Mouse (Mus musculus) liver, embryonic 11.5 days (tissue): ENCODE measurements at regions not wholly inside any gene's neighbourhood (a gene's known extent, or its start where the extent isn't known, plus 50 kb on each side); places are given as distances from the start of the nearest gene placed in this dataset.
A peak's percentile ranks its signal among the peaks of the same experiment; 100 is the strongest.

Experiments
- ATAC-seq: fragments of 200-750 bp; cut with Nextera tagmentation; replicated peaks from 2 replicates; pipeline ENCODE4 v1.8.0; 2017; ENCODE audit warnings: moderate number of reproducible peaks, mild to moderate bottlenecking, moderate TSS enrichment, moderate library complexity; ENCODE audit not compliant: low FRiP score
- DNase-seq: peaks from one replicate; pipeline ENCODE4 v3.0.0-alpha.2; 2017; ENCODE audit warnings: low spot score
- H3K27ac ChIP-seq: fragments of 300-500 bp; sonication (generic); 2 replicates; pipeline ENCODE4 v1.5.1; 2014; ENCODE audit warnings: mild to moderate bottlenecking, low read depth, low read length, control low read depth
- H3K27me3 ChIP-seq: fragments of 300-500 bp; sonication (generic); replicated peaks from 2 replicates; pipeline ENCODE4 v1.6.1; 2014; ENCODE audit warnings: low read length, mixed read lengths; ENCODE audit not compliant: control insufficient read depth, insufficient read depth
- H3K36me3 ChIP-seq: fragments of 300-500 bp; sonication (generic); 2 replicates; pipeline ENCODE4 v1.6.1; 2014; ENCODE audit warnings: mild to moderate bottlenecking, low read length, moderate library complexity, mixed read lengths; ENCODE audit not compliant: control insufficient read depth, insufficient read depth
- H3K4me1 ChIP-seq: fragments of 300-500 bp; sonication (generic); replicated peaks from 2 replicates; pipeline ENCODE4 v1.6.1; 2014; ENCODE audit warnings: low read length, mixed read lengths; ENCODE audit not compliant: control insufficient read depth, insufficient read depth
- H3K4me2 ChIP-seq: fragments of 300-500 bp; sonication (generic); 2 replicates; pipeline ENCODE4 v1.6.1; 2014; ENCODE audit warnings: mild to moderate bottlenecking, control low read depth, moderate library complexity
- H3K4me3 ChIP-seq: fragments of 300-500 bp; sonication (generic); 2 replicates; pipeline ENCODE4 v1.5.1; 2014; ENCODE audit warnings: low read depth, low read length, control low read depth
- H3K9ac ChIP-seq: fragments of 300-500 bp; sonication (generic); 2 replicates; pipeline ENCODE4 v1.6.1; 2014; ENCODE audit warnings: low read depth, low read length, control low read depth
- H3K9me3 ChIP-seq: fragments of 300-500 bp; sonication (generic); 2 replicates; pipeline ENCODE4 v1.6.1; 2016; ENCODE audit warnings: low read length, inconsistent platforms, mixed read lengths; ENCODE audit not compliant: control insufficient read depth
- WGBS: fragments of 180-500 bp; shearing (Covaris S2); extraction: QIAGEN DNeasy Blood & Tissue Kit; methylation state at CpG from one replicate; pipeline ENCODE4 v1.1.7; 2014; 5-methylcytosine and 5-hydroxymethylcytosine counted together

- no peak overlapping the region for H3K27ac ChIP-seq
- no peak overlapping the region for H3K9ac ChIP-seq
- no peaks in the 10 kb centered on the region for H3K27me3 ChIP-seq
- H3K4me1 ChIP-seq = no peaks in the 10 kb centered on the region
- no peak overlapping the region for H3K4me3 ChIP-seq
- 69% methylated on average over 8 of the region's 8 CpGs for WGBS
- ATAC-seq (no peak), DNase-seq (no peak)
- H3K4me2 ChIP-seq = no peak overlapping the region
- no peaks in the 10 kb centered on the region for H3K36me3 ChIP-seq
- no peaks in the 10 kb centered on the region for H3K9me3 ChIP-seq
These were observed 372.2 kb downstream of the Cbln4 start for GRCm38 (mm10) chr2:171670945-171671547.

DNA sequence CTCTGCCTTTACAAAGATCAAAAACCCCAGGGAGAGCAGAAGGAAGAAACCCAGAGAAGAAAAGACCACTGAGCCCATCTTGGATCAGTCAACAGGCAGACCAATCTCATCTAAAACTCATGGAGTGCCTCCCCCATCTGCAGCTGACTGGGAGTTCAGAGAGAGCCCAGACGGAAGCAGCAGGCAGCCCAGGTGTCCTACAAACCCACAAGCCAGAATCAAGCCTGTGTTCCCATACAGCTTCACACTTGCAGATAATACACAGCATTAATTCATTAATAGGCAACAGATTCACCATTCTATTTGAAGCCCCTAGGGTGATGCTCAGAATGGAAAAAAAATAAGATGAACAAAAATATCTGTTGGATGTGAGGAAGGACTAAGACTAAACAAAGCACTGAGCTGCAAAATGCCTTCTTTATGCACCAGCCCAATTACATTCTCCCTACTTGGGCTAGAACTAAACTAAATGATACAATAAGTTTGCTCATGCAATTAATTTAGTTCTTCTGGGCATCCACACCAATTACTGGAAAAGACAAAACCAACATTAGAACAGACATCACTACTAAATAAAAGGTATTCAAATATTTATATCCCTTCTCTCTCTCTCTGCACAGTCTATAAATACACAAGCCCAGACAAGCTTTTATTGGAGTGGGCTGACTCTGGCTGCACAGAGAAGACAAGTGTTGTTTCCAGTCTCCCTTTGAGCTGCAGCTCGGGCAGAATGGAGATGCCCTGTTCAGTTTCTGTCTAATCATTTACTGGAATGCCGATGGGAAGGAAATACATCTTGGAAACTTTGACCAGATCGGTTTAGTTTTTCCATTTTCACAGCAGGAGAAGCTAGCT, 374.2 kb downstream of the Cbln4 start:
- H3K27me3 ChIP-seq = no peaks in the 10 kb centered on the region
- no peak for ATAC-seq
- H3K36me3 ChIP-seq = no peaks in the 10 kb centered on the region
- H3K4me1 ChIP-seq = no peaks in the 10 kb centered on the region
- no peak overlapping the region for H3K9ac ChIP-seq
- H3K4me2 ChIP-seq = no peak overlapping the region
- H3K27ac ChIP-seq = no peak overlapping the region
- WGBS = 52% methylated on average over 4 of the region's 4 CpGs
- no peaks in the 10 kb centered on the region for H3K9me3 ChIP-seq
- H3K4me3 ChIP-seq = no peak overlapping the region
- DNase-seq = no peak

- 84% methylated on average over 6 of the region's 6 CpGs for WGBS
- H3K27ac ChIP-seq = no peak overlapping the region
These were observed 380.7 kb downstream of the Cbln4 start for GRCm38 (mm10) chr2:171662571-171662970.

GRCm38 (mm10) chr2:171661896-171662511, 381.3 kb downstream of the Cbln4 start:
- Histone ChIP-seq H3K9ac (no peak overlapping the region), H3K4me1 (no peaks in the 10 kb centered on the region), H3K4me2 (no peak overlapping the region), H3K4me3 (no peak overlapping the region), H3K36me3 (no peaks in the 10 kb centered on the region), H3K27me3 (no peaks in the 10 kb centered on the region), H3K27ac (no peak overlapping the region), H3K9me3 (no peaks in the 10 kb centered on the region)
- ATAC-seq = no peak
- 79% methylated on average over 8 of the region's 8 CpGs for WGBS
- no peak for DNase-seq

More at GRCm38 (mm10) chr2:171662571-171662970, 380.7 kb downstream of the Cbln4 start:
- Histone ChIP-seq H3K4me1 (no peaks in the 10 kb centered on the region), H3K4me3 (no peak overlapping the region), H3K27me3 (no peaks in the 10 kb centered on the region), H3K36me3 (no peaks in the 10 kb centered on the region), H3K9ac (no peak overlapping the region), H3K9me3 (no peaks in the 10 kb centered on the region), H3K4me2 (no peak overlapping the region)
- ATAC-seq = no peak
- DNase-seq = no peak

DNA sequence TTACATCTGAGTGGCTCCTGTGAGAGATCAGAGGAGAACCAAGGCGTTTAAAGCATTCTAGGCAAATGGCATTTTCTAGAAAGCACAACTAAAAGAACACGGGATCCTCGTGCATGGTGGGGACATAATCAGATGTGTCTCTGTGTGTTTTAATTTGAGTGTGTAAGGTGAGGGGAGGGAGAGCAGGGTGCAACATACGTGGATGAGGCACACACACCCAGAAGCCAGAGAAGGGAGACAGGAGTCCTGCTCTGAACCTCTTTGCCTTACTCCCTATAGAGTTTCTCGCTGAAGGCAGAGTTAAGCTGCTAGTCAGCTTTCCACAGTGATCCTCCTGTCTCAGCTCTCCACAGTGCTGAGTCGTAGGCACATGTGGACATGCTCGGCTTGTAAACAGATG, 386.1 kb downstream of the Cbln4 start:
- H3K4me1 ChIP-seq = no peaks in the 10 kb centered on the region
- ATAC-seq (no peak), DNase-seq (no peak)
- no peaks in the 10 kb centered on the region for H3K36me3 ChIP-seq
- H3K9me3 ChIP-seq = no peaks in the 10 kb centered on the region
- no peak overlapping the region for H3K4me2 ChIP-seq
- no peaks in the 10 kb centered on the region for H3K27me3 ChIP-seq
- no peak overlapping the region for H3K4me3 ChIP-seq
- no peak overlapping the region for H3K27ac ChIP-seq
- H3K9ac ChIP-seq = no peak overlapping the region
- 67% methylated on average over 7 of the region's 7 CpGs for WGBS

- H3K9ac ChIP-seq = no peak overlapping the region
- no peak overlapping the region for H3K4me2 ChIP-seq
- ATAC-seq (no peak), DNase-seq (no peak)
- H3K36me3 ChIP-seq = no peaks in the 10 kb centered on the region
- no peak overlapping the region for H3K4me3 ChIP-seq
- H3K4me1 ChIP-seq = no peaks in the 10 kb centered on the region
- no peaks in the 10 kb centered on the region for H3K27me3 ChIP-seq
- H3K9me3 ChIP-seq = no peaks in the 10 kb centered on the region
- 87% methylated on average over 4 of the region's 4 CpGs for WGBS
- H3K27ac ChIP-seq = no peak overlapping the region
These were observed 401.5 kb downstream of the Cbln4 start for GRCm38 (mm10) chr2:171641730-171642129.

GRCm38 (mm10) chr2:171640478-171640877, 402.8 kb downstream of the Cbln4 start:
- DNase-seq (no peak), ATAC-seq (no peak)
- H3K4me2 ChIP-seq = no peak overlapping the region
- WGBS = 89% methylated on average over 9 of the region's 9 CpGs
- H3K36me3 ChIP-seq = no peaks in the 10 kb centered on the region
- H3K27me3 ChIP-seq = no peaks in the 10 kb centered on the region
- H3K9ac ChIP-seq = no peak overlapping the region
- H3K9me3 ChIP-seq = no peaks in the 10 kb centered on the region
- no peaks in the 10 kb centered on the region for H3K4me1 ChIP-seq
- H3K27ac ChIP-seq = no peak overlapping the region
- no peak overlapping the region for H3K4me3 ChIP-seq

GRCm38 (mm10) chr2:171638931-171639330, 404.3 kb downstream of the Cbln4 start:
- Histone ChIP-seq H3K36me3 (no peaks in the 10 kb centered on the region), H3K4me1 (no peaks in the 10 kb centered on the region), H3K4me2 (no peak overlapping the region), H3K9ac (no peak overlapping the region), H3K9me3 (no peaks in the 10 kb centered on the region), H3K4me3 (no peak overlapping the region), H3K27me3 (no peaks in the 10 kb centered on the region), H3K27ac (no peak overlapping the region)
- WGBS = 87% methylated on average over 6 of the region's 6 CpGs
- no peak for DNase-seq
- peak; percentile 54 for ATAC-seq
